Mouse (Mus musculus) c-Kit-positive CD71-negative TER-119-negative erythroid progenitor cells, embryonic 14.5 days (primary cell): ENCODE measurements around the gene Gm5127.

ENCODE experiments used
- DNase-seq: peaks from one replicate; pipeline ENCODE4 v3.0.0-alpha.2; 2013; ENCODE audit warnings: low read depth

The Gm5127 gene

DNA sequence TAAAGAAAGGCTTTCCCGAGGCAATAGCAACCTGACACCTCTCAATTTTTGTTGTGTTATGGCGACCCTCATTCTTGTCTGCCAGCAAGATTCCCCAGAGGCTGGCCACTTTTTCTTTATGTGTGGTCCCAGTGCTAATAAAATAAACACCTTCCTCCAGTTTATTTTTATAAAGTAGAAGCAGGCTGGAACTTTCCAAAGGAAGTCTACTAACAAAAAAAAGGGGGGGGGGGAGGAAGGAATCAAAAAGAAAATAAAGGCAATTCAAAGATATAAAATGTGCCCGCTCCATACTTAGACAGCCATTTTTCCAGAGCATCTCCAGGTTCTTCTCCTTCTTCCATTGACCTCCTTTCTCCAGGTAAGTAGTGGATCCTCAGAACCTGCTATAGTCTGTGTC lies at the start of gene Gm5127:
Gm5127 (plus strand) TSS at position 301 of the 400 bp plus-strand sequence.
- no peak for DNase-seq

DNA sequence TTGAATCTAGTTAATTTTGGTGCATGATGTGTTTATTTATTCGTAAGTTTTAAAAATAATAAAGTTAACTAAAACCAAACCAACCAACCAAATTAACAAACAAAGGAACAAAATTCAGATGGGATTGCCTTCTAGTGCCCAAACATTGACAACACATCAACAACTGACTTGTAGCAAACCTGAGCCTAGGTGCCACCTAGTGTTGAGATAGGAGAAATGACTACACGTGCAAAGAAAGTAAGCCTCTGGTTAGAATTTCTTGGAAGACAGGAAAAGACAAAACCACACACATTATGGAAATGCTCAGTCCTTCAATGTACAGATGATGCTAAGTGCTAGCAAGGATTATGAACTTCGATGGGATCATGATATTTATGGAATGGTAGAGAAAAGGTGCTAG lies 46.6 kb upstream of the Gm5127 start:
- DNase-seq = no peak

DNA sequence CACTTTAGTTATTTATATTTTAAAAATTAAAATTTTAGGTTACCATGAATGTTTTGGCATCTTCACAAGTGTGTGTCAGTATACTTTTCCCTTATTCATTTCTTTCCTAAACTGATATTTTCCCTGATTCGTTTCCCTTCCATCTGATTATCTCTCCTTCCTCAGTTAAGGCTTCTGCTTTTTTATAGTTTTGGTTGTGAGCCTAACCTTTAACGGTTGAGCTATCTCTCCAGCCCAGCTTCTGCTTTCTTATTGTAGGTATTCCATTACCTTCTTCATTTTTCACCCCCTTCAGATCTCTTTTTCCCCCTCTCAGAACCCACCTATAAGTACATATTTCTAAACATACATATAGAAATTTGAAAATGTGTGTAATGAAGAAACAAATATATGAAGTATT lies 27.5 kb upstream of the Gm5127 start:
- DNase-seq = no peak

DNA sequence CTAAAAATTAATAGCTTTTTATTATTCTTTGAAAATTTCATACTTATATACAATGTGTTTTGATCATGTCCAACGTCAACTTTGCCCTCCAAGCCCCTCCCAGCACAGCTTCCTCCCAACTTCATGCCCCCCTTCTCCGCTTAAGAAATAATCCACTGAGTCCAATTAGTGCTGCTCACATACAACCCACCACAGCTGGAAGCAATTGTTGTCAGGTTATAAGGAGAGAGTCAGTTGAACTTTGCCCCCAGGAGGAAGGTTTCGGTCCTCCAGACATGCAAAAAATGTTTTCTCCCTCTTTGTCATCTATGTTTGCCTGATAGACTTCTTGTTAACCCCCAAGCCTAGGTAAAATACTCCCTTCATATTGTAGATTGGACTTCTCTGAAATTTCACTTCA lies 4.0 kb upstream of the Gm5127 start:
- DNase-seq = no peak

DNA sequence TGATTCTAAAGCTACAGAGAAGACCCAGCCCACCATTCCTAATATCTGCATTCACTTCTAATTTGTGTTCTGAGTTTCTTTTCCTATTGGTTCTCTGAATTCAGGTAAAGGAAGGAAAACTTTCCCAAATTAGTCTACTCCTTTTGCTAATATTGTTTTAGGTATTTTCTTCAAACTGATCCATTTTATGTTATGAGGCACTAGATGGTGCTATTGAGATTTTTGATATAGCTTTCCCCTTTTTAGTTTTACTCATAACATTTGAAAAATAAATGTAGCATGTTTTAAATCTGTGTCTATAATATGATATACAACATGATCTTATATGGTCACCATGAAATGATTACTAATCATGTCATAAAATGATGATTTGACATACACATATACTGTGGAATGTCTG lies 2.6 kb upstream of the Gm5127 start:
- no peak for DNase-seq

DNA sequence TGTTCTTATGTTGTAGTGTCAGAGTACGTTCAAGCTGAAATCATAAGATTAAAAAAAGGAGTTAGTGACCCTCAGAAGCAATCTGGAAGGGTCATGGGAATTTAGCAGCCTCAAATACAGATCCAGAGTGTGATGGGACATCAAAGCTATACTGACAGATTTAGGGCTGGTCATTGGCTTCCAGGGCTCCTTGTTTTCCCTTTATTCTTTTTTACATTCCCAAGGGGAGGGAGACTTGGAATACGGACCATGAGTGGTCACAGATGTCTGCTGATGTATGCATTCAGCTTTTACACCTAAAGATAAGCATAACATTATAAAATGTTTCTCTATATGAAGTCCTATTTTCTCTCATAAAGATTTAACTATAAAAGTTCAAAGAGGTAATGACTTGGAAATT lies 789 bp upstream of the Gm5127 start:
- DNase-seq = no peak

DNA sequence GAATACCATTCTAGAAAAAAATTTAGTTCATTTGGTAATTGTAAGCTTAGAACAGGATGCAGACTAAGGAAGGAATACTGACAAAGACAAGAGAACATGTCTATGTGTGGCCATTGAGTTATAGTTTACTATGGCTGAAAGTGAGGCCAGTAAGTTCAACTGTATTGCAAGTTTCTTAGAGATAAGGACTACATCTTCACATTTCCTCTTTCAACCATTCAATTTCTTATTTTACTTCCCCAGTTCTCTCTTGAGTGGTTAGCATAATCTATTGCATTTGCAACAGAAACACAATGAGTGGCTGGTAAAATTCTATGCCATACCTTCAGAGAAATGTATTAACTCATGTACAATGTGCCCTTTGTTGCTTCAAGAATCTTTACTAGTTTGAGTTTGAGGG lies 10.9 kb downstream of the Gm5127 start:
- DNase-seq = no peak

DNA sequence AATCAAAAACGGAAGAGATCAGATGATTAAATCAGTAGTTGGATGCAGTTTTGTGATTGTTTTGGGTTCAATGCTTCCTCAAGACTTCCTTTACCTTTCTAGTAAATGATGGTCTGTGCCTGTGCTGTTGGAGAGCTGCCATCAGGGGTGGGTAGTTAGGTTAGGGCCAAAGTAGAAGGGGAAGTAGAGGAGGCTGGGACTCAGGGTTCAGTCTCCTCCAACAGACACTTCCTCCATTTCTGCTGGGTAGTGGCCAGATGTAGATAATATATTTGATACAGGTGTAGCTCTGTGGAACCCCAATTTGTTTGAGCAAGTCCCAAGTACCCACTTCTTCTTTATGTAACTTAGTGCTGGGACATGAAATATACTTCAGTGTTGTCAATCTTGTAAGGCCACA lies 12.9 kb downstream of the Gm5127 start:
- no peak for DNase-seq

DNA sequence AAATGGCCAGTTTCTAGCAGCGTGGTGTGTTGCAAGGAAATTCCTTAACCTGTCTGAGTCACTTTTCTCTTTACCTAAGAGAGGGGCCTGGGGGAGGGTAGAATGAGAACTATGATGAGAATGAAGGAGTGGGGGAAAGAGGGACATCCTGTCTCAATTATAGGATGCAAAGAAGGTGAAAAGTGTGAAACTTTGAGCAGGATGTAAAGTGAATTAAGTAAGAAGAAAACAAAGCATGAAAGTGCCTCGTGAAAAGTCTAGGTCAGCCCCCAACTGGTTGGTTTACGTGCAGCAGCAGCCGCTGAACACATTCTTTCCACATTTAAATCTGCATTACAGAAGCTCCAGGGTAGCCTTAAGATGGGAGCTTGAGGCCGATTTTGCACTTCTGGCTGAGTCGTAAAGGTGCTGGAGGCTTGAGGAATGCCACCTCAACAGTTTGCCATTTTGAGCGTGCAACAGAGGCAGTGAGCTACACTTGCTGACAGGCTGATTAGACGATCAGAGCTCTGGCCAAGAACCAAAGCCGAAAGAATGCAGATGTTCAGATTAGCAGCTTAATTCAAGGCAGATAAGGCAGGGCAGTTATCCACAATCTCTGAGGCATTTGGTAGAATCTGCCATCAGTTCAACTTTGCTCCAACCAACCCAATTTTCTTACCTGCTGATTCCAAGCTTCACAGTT lies 19.7 kb downstream of the Gm5127 start:
- DNase-seq = no peak

DNA sequence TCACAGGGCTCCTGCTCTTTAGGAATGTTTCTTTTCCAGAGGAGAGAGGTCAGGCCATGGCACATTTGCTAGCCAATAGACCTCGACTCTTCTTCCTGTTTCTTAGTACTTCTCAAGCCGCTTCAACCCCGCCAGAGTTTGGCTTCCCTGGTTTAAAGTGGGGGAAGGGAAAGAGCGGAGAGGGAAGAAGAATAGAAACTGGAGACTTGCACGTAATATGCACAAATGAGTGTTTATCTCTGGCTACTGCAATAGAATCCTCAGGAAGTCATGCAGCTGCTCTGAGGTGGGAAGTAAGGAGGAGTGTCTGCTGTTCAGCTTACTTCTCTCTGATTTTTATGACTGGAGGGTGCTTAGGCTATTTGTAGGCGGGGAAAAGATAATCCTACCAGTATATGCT lies 20.4 kb downstream of the Gm5127 start, which contains the start of gene Cysltr1:
Cysltr1 (minus strand) TSS at position 294 of the 400 bp plus-strand sequence.
- DNase-seq = no peak

DNA sequence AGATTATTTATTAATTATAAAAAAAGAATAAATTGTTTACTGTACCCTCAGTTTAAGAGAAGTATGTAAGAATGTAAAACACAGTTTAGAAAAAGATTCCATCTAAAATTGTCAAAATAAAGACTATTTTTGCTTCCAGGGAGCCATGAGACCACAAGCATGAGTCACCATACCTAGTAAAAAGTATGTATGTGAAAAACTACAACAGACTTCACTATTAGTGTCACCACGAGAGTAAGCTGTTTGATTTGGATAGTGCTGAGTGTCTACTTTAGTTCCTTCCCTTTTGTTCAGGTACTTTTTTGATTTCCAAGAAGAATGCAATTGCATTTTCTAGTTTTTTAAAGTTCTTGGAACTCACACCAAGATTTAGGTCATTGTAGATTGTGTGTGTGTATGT lies 39.5 kb downstream of the Gm5127 start:
- no peak for DNase-seq

DNA sequence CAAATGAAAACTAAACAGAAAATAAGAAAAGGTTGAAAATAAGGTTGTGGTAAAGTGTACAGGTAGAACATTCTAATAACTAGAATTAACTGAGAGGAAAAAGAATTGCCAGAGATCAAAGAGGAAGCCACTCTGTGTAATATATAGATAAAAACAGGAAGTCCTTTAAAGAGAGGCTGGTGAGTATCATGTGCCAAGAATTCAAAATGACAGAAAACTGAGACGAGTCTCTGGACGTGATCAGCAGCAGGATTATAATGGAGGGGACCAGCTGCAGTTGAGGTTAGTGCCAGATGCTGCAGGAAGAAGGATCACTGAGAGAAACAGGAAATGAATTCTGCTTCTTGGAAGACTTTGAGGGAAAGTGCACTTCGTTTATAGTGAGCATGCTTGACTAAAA lies 40.7 kb downstream of the Gm5127 start:
- DNase-seq = no peak

DNA sequence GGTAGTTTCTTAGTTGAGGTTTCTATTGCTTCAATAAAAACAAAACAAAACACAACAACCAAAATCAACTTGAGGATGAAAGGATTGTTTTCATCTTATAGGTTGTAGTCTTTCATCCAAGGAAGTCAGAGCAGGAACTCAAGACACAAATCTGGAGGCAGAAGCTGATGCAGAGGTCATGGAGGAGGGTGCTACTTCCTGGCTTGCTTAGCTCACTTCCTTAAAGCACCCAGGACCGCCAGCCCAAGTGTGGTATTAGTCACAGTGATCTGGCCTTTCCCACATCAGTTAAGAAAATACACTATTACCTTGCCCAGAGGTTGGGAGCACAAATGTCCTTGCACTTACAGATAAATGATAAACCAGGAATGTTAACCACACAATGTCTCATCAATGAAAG lies 45.5 kb downstream of the Gm5127 start:
- no peak for DNase-seq

DNA sequence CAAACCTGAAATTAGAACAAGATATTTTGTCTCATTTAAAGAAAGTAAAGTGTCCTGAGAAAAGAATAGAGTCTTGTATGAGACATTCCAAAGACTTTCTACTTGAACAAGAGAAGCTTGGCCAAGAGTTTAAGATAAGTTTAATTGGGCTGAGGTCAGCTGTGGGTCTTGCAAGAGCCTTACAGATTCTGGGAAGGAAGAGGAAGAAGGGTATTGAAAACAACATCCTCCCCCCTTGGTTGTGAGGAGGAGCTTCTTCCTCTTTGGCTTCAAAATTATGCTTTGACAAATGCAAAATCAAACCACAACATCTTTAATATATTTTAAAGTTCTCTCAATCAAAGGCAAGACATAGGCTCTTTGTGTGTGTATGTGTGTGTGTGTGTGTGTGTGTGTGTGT lies 50.6 kb downstream of the Gm5127 start:
- no peak for DNase-seq

DNA sequence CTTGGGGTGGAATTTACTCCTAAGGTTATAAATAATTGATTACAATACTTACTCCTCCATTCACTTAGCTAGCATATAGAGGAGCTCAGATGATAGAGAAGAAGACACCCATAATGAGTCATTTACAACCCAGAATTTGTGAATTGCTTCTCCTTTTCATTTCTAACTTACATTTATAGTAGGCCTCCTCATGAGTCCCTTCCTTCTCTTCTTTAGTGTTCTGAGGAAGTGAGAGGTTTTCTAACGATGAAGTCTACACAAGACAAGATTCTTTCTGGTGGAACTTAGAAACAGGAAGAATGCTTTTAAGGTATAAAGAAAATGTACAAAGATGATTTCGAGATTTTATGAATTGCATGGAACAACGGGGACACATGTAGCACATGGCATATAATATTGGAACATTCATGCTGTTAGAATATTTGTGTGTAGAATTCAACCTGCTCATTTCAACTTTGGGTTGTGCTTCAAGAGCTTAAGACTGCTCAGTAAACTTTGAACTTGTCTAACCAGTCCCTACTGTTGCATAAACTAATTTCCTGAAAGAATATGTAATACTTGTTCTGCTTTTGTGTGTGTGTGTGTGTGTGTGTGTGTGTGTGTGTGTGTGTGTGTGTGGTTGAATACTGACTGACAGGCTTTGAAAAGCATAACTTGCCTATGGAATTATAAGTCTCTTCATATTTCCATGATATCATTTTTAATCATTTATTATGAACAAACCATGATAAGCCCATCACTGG lies 52.0 kb downstream of the Gm5127 start:
- DNase-seq = no peak

DNA sequence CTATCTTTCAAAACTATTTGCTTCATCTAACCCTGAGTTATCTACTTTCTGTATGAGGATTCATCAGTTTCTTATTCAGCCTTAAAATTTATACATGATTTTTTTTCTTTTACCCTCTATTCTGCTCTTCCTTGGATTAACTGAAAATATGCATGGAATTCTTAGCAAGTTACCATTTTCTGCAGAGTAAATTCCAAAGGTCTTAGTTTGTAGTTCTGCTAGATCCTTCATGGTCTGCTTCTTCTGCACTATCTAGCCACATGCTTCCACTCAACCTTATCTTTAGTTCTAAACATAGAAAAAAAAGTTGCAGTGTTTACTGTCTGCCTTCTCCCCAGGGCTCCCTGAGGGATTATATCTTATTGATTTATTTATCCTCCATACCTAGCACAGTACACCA lies 79.1 kb downstream of the Gm5127 start:
- no peak for DNase-seq

DNA sequence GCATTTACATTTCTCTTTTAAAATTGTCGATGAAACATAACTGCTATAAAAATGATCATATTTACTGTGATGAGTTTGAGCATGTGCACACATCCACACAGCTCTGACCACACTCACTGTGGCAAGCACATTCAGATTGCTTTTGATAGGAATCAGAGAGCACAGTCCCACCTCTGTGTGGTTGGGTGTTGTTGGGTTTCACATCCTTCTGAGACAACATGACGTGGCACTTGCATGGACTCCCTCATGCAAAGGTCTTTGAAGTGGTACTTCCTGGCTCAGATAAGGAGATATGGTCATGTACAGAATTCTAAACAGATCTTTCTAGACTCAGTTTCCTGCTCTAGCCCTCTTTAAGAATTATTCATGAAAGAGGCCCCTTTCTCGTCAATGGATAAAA lies 121.6 kb downstream of the Gm5127 start:
- DNase-seq = no peak

DNA sequence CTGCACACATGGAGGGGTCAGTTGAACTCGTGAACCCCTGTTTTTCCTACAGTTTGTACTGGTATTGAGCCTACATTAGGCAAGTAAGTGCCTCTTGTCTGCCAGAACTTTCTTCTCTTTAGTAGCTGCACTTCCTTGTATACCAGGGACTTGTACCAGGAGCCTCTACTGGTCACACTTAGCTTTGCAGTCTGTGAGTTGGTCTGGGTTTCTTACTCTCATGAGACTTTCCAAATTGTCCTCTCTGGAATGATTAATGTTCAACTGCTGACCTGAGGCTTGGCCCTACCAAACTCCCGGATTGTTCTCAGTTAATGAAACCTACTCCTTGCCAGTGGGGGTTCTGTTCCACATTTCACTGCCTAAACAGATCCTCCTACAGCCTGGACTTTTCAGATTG lies 134.2 kb downstream of the Gm5127 start:
- no peak for DNase-seq

DNA sequence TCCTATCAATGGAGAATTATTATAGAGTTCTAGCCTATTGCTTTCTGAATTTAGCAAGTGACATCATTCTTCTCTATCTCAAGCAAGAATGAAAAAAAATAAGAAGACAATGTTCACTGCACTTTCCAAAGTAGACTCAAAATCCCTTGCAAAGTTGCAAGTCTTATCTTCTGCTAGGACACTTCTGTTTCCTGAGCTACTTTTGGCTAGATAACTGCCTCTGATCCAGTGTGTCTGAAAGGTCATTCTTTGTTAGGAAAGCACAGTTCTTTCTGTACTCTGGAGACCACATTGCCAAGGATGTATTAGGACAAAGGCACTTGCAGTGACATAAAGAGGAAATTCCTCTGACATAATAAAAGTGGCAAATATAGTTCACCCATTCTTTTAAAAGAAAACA lies 159.3 kb downstream of the Gm5127 start:
- DNase-seq = no peak

DNA sequence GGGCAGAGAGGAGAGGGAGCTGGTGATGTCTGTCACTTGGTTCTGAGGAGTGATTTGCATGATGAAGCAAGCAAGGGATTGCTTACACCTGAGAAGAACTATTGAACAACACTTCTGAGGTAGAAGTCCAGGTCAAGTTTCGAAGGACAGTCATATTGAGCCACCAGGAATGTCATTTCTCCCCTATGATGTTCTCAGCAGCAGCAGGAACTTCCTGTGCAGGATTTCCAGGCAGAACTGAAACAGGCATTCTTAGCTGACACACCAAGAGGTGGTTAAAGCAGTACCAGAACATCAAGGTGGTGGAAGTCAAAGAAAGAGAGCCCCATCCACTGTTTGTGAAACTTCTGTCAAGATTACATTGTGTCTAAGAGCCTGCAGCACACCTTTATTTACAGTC lies 172.3 kb downstream of the Gm5127 start:
- no peak for DNase-seq
